Mouse (Mus musculus): Measurements from ENCODE around the gene Ccdc136.
A peak's percentile ranks its signal among the peaks of the same experiment; 100 is the strongest.
"Not testable (repeated sequence)": the region's sequence is repeated elsewhere in the genome, so short reads cannot be mapped to it uniquely, and the experiment has no call there.

Gene Ccdc136

GRCm38 (mm10) chr6:29395910-29396713, at the start of gene Ccdc136:
TSS of gene Ccdc136 (plus strand) at chr6:29396309.
- peak; percentile 63 for DNase-seq (ENCODE audit: low read depth, low spot score)

- DNase-seq (ENCODE audit: low read depth, low spot score), result not testable (repeated sequence)
These were observed 49.6 kb upstream of the Ccdc136 start for GRCm38 (mm10) chr6:29346512-29346911.

GRCm38 (mm10) chr6:29347189-29347588, 48.9 kb upstream of the Ccdc136 start:
- no peak for DNase-seq (ENCODE audit: low read depth, low spot score)

GRCm38 (mm10) chr6:29347665-29348370, 48.3 kb upstream of the Ccdc136 start, which contains the start of gene Calu:
TSS of gene Calu (plus strand) at chr6:29348069.
- DNase-seq (ENCODE audit: low read depth, low spot score), result peak; percentile 99

GRCm38 (mm10) chr6:29348371-29348724, 47.8 kb upstream of the Ccdc136 start:
- no peak for DNase-seq (ENCODE audit: low read depth, low spot score)

- DNase-seq (ENCODE audit: low read depth, low spot score), result peak; percentile 64
These were observed 44.5 kb upstream of the Ccdc136 start for GRCm38 (mm10) chr6:29351613-29352012.

- DNase-seq (ENCODE audit: low read depth, low spot score), result no peak
These were observed 43.3 kb upstream of the Ccdc136 start for GRCm38 (mm10) chr6:29352816-29353215.

GRCm38 (mm10) chr6:29359386-29359785, 36.7 kb upstream of the Ccdc136 start:
- no peak for DNase-seq (ENCODE audit: low read depth, low spot score)

- no peak for DNase-seq (ENCODE audit: low read depth, low spot score)
These were observed 35.9 kb upstream of the Ccdc136 start for GRCm38 (mm10) chr6:29360211-29360610.

GRCm38 (mm10) chr6:29362246-29363128, 33.6 kb upstream of the Ccdc136 start:
- no peak for DNase-seq (ENCODE audit: low read depth, low spot score)

- DNase-seq (ENCODE audit: low read depth, low spot score), result no peak
These were observed 33.0 kb upstream of the Ccdc136 start for GRCm38 (mm10) chr6:29363129-29363515.

- no peak for DNase-seq (ENCODE audit: low read depth, low spot score)
These were observed 30.8 kb upstream of the Ccdc136 start for GRCm38 (mm10) chr6:29365277-29365676.

GRCm38 (mm10) chr6:29377386-29377785, 18.7 kb upstream of the Ccdc136 start:
- no peak for DNase-seq (ENCODE audit: low read depth, low spot score)

- no peak for DNase-seq (ENCODE audit: low read depth, low spot score)
These were observed 17.4 kb upstream of the Ccdc136 start for GRCm38 (mm10) chr6:29378678-29379077.

GRCm38 (mm10) chr6:29379954-29380353, 16.2 kb upstream of the Ccdc136 start:
- no peak for DNase-seq (ENCODE audit: low read depth, low spot score)

GRCm38 (mm10) chr6:29382442-29382841, 13.7 kb upstream of the Ccdc136 start:
- DNase-seq (ENCODE audit: low read depth, low spot score), result no peak

- DNase-seq (ENCODE audit: low read depth, low spot score), result peak; percentile 27
These were observed 8.0 kb upstream of the Ccdc136 start, which contains the start of gene Opn1sw for GRCm38 (mm10) chr6:29388052-29388518. TSS of gene Opn1sw (minus strand) at chr6:29388468.

GRCm38 (mm10) chr6:29388606-29389080, 7.5 kb upstream of the Ccdc136 start:
- no peak for DNase-seq (ENCODE audit: low read depth, low spot score)

GRCm38 (mm10) chr6:29389425-29389824, 6.7 kb upstream of the Ccdc136 start:
- no peak for DNase-seq (ENCODE audit: low read depth, low spot score)

GRCm38 (mm10) chr6:29390500-29390899, 5.6 kb upstream of the Ccdc136 start:
- DNase-seq (ENCODE audit: low read depth, low spot score), result not testable (repeated sequence)

GRCm38 (mm10) chr6:29391241-29391640, 4.9 kb upstream of the Ccdc136 start:
- not testable (repeated sequence) for DNase-seq (ENCODE audit: low read depth, low spot score)
